Mouse (Mus musculus): ENCODE results near the gene Defb38. TPM values are rescaled to one million over a fixed set of nuclear protein-coding genes. Genes with fewer than 3 reads are reported as not detected.

The Defb38 gene
- polyA plus RNA-seq (2017; shearing (Covaris generic)), result not detected

GRCm38 (mm10) chr8:19026466-19026865, at the start of gene Defb38:
Gene Defb38 (minus strand): TSS chr8:19026566.
- ATAC-seq, result no peak

- no peak for ATAC-seq
Measured at GRCm38 (mm10) chr8:19066013-19066412, 39.6 kb upstream of the Defb38 start.

DNA sequence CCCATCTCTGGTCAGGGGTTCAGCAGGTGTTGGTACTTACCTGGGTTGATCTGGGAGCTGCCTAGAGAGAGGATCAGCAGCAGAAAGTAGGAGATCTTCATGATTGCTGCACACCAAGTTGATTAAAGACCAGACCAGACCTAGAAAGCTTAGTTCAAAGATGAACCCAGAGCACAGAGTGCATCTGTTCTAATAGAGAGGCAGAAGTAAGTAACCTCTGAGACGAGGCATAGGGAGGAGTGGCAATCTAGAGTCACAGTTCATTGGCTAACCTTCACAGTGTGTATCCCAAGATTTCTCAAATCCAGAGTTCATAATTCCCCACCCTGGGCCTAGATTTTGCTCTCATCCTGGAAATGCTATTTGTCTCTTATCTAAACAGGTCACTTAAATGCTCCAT, 38.3 kb upstream of the Defb38 start, which contains the start of gene Defb39:
Gene Defb39 (minus strand): TSS at position 101 of the 400 bp plus-strand sequence.
- ATAC-seq, result no peak

DNA sequence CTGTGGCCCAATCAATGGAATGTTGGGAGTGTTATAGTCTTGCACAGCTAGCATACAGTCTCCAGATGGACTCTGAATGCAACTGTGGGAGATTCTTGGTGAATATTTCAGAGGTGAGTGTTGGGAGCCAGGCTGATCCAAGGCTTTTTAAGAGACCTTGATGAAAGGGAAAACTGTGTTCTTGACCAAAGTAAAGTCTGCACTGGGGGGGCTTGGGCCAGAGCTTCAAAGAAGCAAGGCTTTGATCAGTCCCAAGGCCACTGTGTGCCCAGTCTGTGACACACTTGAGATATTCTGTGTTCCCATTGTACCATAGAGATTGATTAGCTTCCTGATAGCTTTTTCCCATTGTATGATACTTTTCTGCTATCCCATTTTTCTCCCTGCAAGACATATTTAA, 36.5 kb upstream of the Defb38 start:
- no peak for ATAC-seq

DNA sequence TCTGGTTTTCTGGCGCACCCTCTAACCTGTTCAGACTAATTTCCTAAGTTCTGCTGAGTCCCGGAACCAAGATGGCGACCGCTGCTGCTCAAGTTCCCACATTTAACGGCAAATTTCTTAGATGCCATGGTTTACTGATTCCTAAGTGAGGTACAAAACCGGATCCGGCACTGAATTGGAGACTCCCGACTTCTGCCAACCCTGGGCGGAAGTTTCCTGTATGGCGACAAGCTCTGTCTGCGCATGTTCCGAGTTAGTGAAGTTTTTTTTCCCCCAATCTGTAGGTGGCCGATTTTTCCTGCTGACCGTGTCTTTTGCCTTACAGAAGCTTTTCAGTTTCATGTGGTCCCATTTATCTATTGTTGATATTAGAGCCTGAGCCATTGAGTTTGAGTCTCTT, 18.9 kb upstream of the Defb38 start:
- ATAC-seq, result no peak

Other genes starting within 250 kb of the Defb38 start
- not detected for gene Defb40, start 48.3 kb downstream of the Defb38 start, polyA plus RNA-seq (2017; shearing (Covaris generic))
- gene Defb37, start 35.5 kb downstream of the Defb38 start, polyA plus RNA-seq (2017; shearing (Covaris generic)), result not detected
- not detected for gene Defb39, start 38.2 kb upstream of the Defb38 start, polyA plus RNA-seq (2017; shearing (Covaris generic))
- under 1 TPM in 1 of 2 experiments, not detected in 1; 0.32 TPM for gene Defb12, start 88.3 kb upstream of the Defb38 start, polyA plus RNA-seq (2017; shearing (Covaris generic))
- not detected for gene Defb34, start 97.2 kb upstream of the Defb38 start, polyA plus RNA-seq (2017; shearing (Covaris generic))
- gene Gm45826, start 114.2 kb upstream of the Defb38 start, polyA plus RNA-seq (2017; shearing (Covaris generic)), result not detected
- gene Defb14, start 167.8 kb upstream of the Defb38 start, polyA plus RNA-seq (2017; shearing (Covaris generic)), result not detected
- gene Defb4, start 172.1 kb upstream of the Defb38 start, polyA plus RNA-seq (2017; shearing (Covaris generic)), result not detected
- gene Defb6, start 198.9 kb upstream of the Defb38 start, polyA plus RNA-seq (2017; shearing (Covaris generic)), result not detected
- gene Defb46, start 213.3 kb upstream of the Defb38 start, polyA plus RNA-seq (2017; shearing (Covaris generic)), result not detected
- not detected for gene Defb5, start 221.0 kb upstream of the Defb38 start, polyA plus RNA-seq (2017; shearing (Covaris generic))

All from CD4-positive, CD25-positive, alpha-beta regulatory T cell, adult 4 months (primary cell).